Mouse (Mus musculus) neural tube, embryonic 14.5 days (tissue): ENCODE measurements around the gene Npas1. TPM values are rescaled to one million over a fixed set of nuclear protein-coding genes. Genes with fewer than 3 reads are reported as not detected.

Experiments used
- ATAC-seq: fragments of 200-750 bp; cut with Nextera tagmentation; 2 replicates; pipeline ENCODE4 v1.8.0; 2017; ENCODE audit warnings: low read depth, mild to moderate bottlenecking, moderate TSS enrichment, moderate library complexity
- H3K27ac ChIP-seq: fragments of 300-500 bp; sonication (generic); 2 replicates; pipeline ENCODE4 v1.5.1; 2014; ENCODE audit warnings: low read depth, mild to moderate bottlenecking, control low read depth, low read length, moderate library complexity, mixed read lengths
- H3K27me3 ChIP-seq: fragments of 300-500 bp; sonication (generic); 2 replicates; pipeline ENCODE4 v1.6.1; 2014; ENCODE audit warnings: low read length; ENCODE audit not compliant: control insufficient read depth, insufficient read depth
- H3K36me3 ChIP-seq: fragments of 300-500 bp; sonication (generic); 2 replicates; pipeline ENCODE4 v1.6.1; 2014; ENCODE audit warnings: low read length, mixed read lengths; ENCODE audit not compliant: control insufficient read depth, insufficient read depth
- H3K4me1 ChIP-seq: fragments of 300-500 bp; sonication (generic); 2 replicates; pipeline ENCODE4 v1.6.1; 2014; ENCODE audit warnings: low read length; ENCODE audit not compliant: control insufficient read depth, insufficient read depth
- H3K4me2 ChIP-seq: fragments of 300-500 bp; sonication (generic); 2 replicates; pipeline ENCODE4 v1.6.1; 2014; ENCODE audit warnings: mild to moderate bottlenecking, low read depth, low read length, control low read depth
- H3K4me3 ChIP-seq: fragments of 300-500 bp; sonication (generic); 2 replicates; pipeline ENCODE4 v1.5.1; 2014; ENCODE audit warnings: low read depth, low read length, control low read depth, mixed read lengths
- H3K9ac ChIP-seq: fragments of 300-500 bp; sonication (generic); replicated peaks from 2 replicates; pipeline ENCODE4 v1.6.1; 2014; ENCODE audit warnings: low read depth, mild to moderate bottlenecking, control low read depth, low read length, mixed read lengths
- H3K9me3 ChIP-seq: fragments of 300-500 bp; sonication (generic); 2 replicates; pipeline ENCODE4 v1.6.1; 2016; ENCODE audit warnings: low read length; ENCODE audit not compliant: control insufficient read depth
- WGBS: fragments of 180-500 bp; shearing (Covaris S2); extraction: QIAGEN DNeasy Blood & Tissue Kit; methylation state at CpG from one replicate; pipeline ENCODE4 v1.1.7; 2014; 5-methylcytosine and 5-hydroxymethylcytosine counted together
- polyA plus RNA-seq: library from polyadenylated mRNA; unstranded; fragments of >200 nt; fragmentation: Nextera tagmentation; extraction: Ambion mirVana; gene quantifications from 2 replicates; pipeline ENCODE4 v1.2.1, GENCODE M21; 2014

Gene Npas1
- polyA plus RNA-seq, 1 experiment from 2014 or later = 1.8 TPM

- no peaks in the 10 kb centered on the region for H3K9me3 ChIP-seq
- no peak overlapping the region for H3K4me3 ChIP-seq
- no peaks in the 10 kb centered on the region for H3K27me3 ChIP-seq
- H3K4me2 ChIP-seq = no peak overlapping the region
- H3K36me3 ChIP-seq = no peaks in the 10 kb centered on the region
- ATAC-seq = no peak
- H3K4me1 ChIP-seq = no peaks in the 10 kb centered on the region
- WGBS = 6% methylated on average over 8 of the region's 8 CpGs
- H3K9ac ChIP-seq = no peak overlapping the region
- H3K27ac ChIP-seq = no peak overlapping the region
These were observed 12.4 kb downstream of the Npas1 start for GRCm38 (mm10) chr7:16465160-16465559.

- peak; percentile 44; the same call in 1 of the 2 replicates for ATAC-seq
- Histone ChIP-seq H3K36me3 (no peaks in the 10 kb centered on the region), H3K9me3 (no peaks in the 10 kb centered on the region), H3K27me3 (no peaks in the 10 kb centered on the region), H3K4me1 (no peaks in the 10 kb centered on the region), H3K4me3 (no peak overlapping the region), H3K27ac (no peak overlapping the region), H3K9ac (no peak overlapping the region), H3K4me2 (no peak overlapping the region)
- 5% methylated on average over 14 of the region's 14 CpGs for WGBS
These were observed 14.3 kb downstream of the Npas1 start for GRCm38 (mm10) chr7:16463214-16463613.

- Histone ChIP-seq H3K4me2 (no peak overlapping the region), H3K4me1 (no peaks in the 10 kb centered on the region), H3K36me3 (no peaks in the 10 kb centered on the region), H3K27ac (no peak overlapping the region), H3K9me3 (no peaks in the 10 kb centered on the region), H3K27me3 (no peaks in the 10 kb centered on the region), H3K9ac (no peak overlapping the region), H3K4me3 (no peak overlapping the region)
- WGBS = 77% methylated on average over 6 of the region's 6 CpGs
- ATAC-seq = no peak
These were observed 15.8 kb downstream of the Npas1 start for GRCm38 (mm10) chr7:16461705-16462104.

GRCm38 (mm10) chr7:16461151-16461550 is 16.4 kb downstream of the Npas1 start:
- no peak overlapping the region for H3K4me2 ChIP-seq
- H3K27me3 ChIP-seq = no peaks in the 10 kb centered on the region
- 58% methylated on average over 6 of the region's 6 CpGs for WGBS
- H3K9me3 ChIP-seq = no peaks in the 10 kb centered on the region
- no peak overlapping the region for H3K4me3 ChIP-seq
- no peak overlapping the region for H3K9ac ChIP-seq
- no peaks in the 10 kb centered on the region for H3K4me1 ChIP-seq
- no peak for ATAC-seq
- no peaks in the 10 kb centered on the region for H3K36me3 ChIP-seq
- no peak overlapping the region for H3K27ac ChIP-seq

GRCm38 (mm10) chr7:16460566-16460965 is 17.0 kb downstream of the Npas1 start:
- Histone ChIP-seq H3K4me1 (no peaks in the 10 kb centered on the region), H3K27ac (no peak overlapping the region), H3K36me3 (no peaks in the 10 kb centered on the region), H3K4me3 (no peak overlapping the region), H3K9ac (no peak overlapping the region), H3K9me3 (no peaks in the 10 kb centered on the region), H3K4me2 (no peak overlapping the region), H3K27me3 (no peaks in the 10 kb centered on the region)
- ATAC-seq = no peak
- WGBS = 65% methylated on average over 13 of the region's 13 CpGs

GRCm38 (mm10) chr7:16456289-16456688 is 21.2 kb downstream of the Npas1 start:
- H3K9ac ChIP-seq = no peak overlapping the region
- H3K36me3 ChIP-seq = no peaks in the 10 kb centered on the region
- H3K4me2 ChIP-seq = no peak overlapping the region
- H3K27me3 ChIP-seq = no peaks in the 10 kb centered on the region
- H3K27ac ChIP-seq = no peak overlapping the region
- no peak overlapping the region for H3K4me3 ChIP-seq
- H3K9me3 ChIP-seq = no peaks in the 10 kb centered on the region
- H3K4me1 ChIP-seq = peaks cover 5% of the 10 kb centered on the region
- WGBS = 88% methylated on average over 5 of the region's 5 CpGs
- no peak for ATAC-seq

- no peak overlapping the region for H3K9ac ChIP-seq
- H3K4me1 ChIP-seq = peaks cover 5% of the 10 kb centered on the region
- H3K9me3 ChIP-seq = no peaks in the 10 kb centered on the region
- no peak overlapping the region for H3K4me3 ChIP-seq
- ATAC-seq = no peak
- 96% methylated on average over 14 of the region's 14 CpGs for WGBS
- H3K36me3 ChIP-seq = no peaks in the 10 kb centered on the region
- no peak overlapping the region for H3K27ac ChIP-seq
- H3K4me2 ChIP-seq = no peak overlapping the region
- H3K27me3 ChIP-seq = no peaks in the 10 kb centered on the region
These were observed 22.5 kb downstream of the Npas1 start for GRCm38 (mm10) chr7:16455016-16455415.

GRCm38 (mm10) chr7:16453118-16453711 is 24.3 kb downstream of the Npas1 start:
- H3K4me3 ChIP-seq = peak overlapping the region; percentile 74

GRCm38 (mm10) chr7:16452587-16453073 is 24.9 kb downstream of the Npas1 start, which contains the start of gene Tmem160:
TSS of gene Tmem160 (plus strand) at chr7:16452779.
- under 1% methylated on average over 30 of the region's 30 CpGs for WGBS
- no peaks in the 10 kb centered on the region for H3K9me3 ChIP-seq
- peak within 1 kb of the TSS; percentile 62 for H3K27ac ChIP-seq
- H3K36me3 ChIP-seq = no peaks in the 10 kb centered on the region
- no peaks in the 10 kb centered on the region for H3K27me3 ChIP-seq
- H3K4me3 ChIP-seq = peak within 1 kb of the TSS; percentile 74
- peak within 1 kb of the TSS; percentile 63 for H3K9ac ChIP-seq
- peak; percentile 98 for ATAC-seq
- H3K4me1 ChIP-seq = peaks cover 5% of the 10 kb centered on the region
- peak within 1 kb of the TSS; percentile 93 for H3K4me2 ChIP-seq

More at GRCm38 (mm10) chr7:16453118-16453711, 24.3 kb downstream of the Npas1 start:
- peak overlapping the region; percentile 62 for H3K27ac ChIP-seq
- H3K4me1 ChIP-seq = peaks cover 5% of the 10 kb centered on the region
- 0% methylated on average over 17 of the region's 23 CpGs for WGBS
- H3K36me3 ChIP-seq = no peaks in the 10 kb centered on the region
- H3K4me2 ChIP-seq = peak overlapping the region; percentile 93
- peak; percentile 82 for ATAC-seq
- H3K9ac ChIP-seq = peak overlapping the region; percentile 63
- H3K27me3 ChIP-seq = no peaks in the 10 kb centered on the region
- H3K9me3 ChIP-seq = no peaks in the 10 kb centered on the region
